Mouse (Mus musculus) heart, embryonic 12.5 days (tissue): ENCODE measurements around the gene Gm3055. TPM values are rescaled to one million over a fixed set of nuclear protein-coding genes. Genes with fewer than 3 reads are reported as not detected.
A peak's percentile ranks its signal among the peaks of the same experiment; 100 is the strongest.
"Not testable (repeated sequence)": the region's sequence is repeated elsewhere in the genome, so short reads cannot be mapped to it uniquely, and the experiment has no call there.

Experiments used
- ATAC-seq: fragments of 200-750 bp; cut with Nextera tagmentation; 2 replicates; pipeline ENCODE4 v1.8.0; 2017; ENCODE audit warnings: moderate TSS enrichment, moderate library complexity; ENCODE audit not compliant: insufficient number of reproducible peaks, low FRiP score
- H3K27ac ChIP-seq: fragments of 300-500 bp; sonication (generic); 2 replicates; pipeline ENCODE4 v1.5.1; 2016; ENCODE audit warnings: mild to moderate bottlenecking, moderate library complexity; ENCODE audit not compliant: poor library complexity, severe bottlenecking
- H3K27me3 ChIP-seq: fragments of 300-500 bp; sonication (generic); replicated peaks from 2 replicates; pipeline ENCODE4 v1.6.1; 2016; ENCODE audit warnings: mild to moderate bottlenecking, moderate library complexity
- H3K36me3 ChIP-seq: fragments of 300-500 bp; sonication (generic); 2 replicates; pipeline ENCODE4 v1.6.1; 2016; ENCODE audit warnings: mild to moderate bottlenecking, moderate library complexity
- H3K4me1 ChIP-seq: fragments of 300-500 bp; sonication (generic); replicated peaks from 2 replicates; pipeline ENCODE4 v1.6.1; 2016; ENCODE audit warnings: mild to moderate bottlenecking
- H3K4me2 ChIP-seq: fragments of 300-500 bp; sonication (generic); 2 replicates; pipeline ENCODE4 v1.6.1; 2016; ENCODE audit warnings: mild to moderate bottlenecking, moderate library complexity
- H3K4me3 ChIP-seq: fragments of 300-500 bp; sonication (generic); 2 replicates; pipeline ENCODE4 v1.5.1; 2016; ENCODE audit warnings: mild to moderate bottlenecking
- H3K9ac ChIP-seq: fragments of 300-500 bp; sonication (generic); 2 replicates; pipeline ENCODE4 v1.6.1; 2016; ENCODE audit warnings: mild to moderate bottlenecking, moderate library complexity
- H3K9me3 ChIP-seq: fragments of 300-500 bp; sonication (generic); replicated peaks from 2 replicates; pipeline ENCODE4 v1.6.1; 2016; ENCODE audit warnings: mild to moderate bottlenecking, moderate library complexity
- WGBS: fragments of 180-500 bp; shearing (Covaris S2); methylation state at CpG from one replicate; pipeline ENCODE4 v1.1.7; 2016; 5-methylcytosine and 5-hydroxymethylcytosine counted together
- polyA plus RNA-seq: library from polyadenylated mRNA; unstranded; fragments of >200 nt; fragmentation: Nextera tagmentation; extraction: Ambion mirVana; gene quantifications from 2 replicates; pipeline ENCODE4 v1.2.1, GENCODE M21; 2016

Gene Gm3055
- polyA plus RNA-seq: 3.9 and 4.5 TPM in 2 replicates

DNA sequence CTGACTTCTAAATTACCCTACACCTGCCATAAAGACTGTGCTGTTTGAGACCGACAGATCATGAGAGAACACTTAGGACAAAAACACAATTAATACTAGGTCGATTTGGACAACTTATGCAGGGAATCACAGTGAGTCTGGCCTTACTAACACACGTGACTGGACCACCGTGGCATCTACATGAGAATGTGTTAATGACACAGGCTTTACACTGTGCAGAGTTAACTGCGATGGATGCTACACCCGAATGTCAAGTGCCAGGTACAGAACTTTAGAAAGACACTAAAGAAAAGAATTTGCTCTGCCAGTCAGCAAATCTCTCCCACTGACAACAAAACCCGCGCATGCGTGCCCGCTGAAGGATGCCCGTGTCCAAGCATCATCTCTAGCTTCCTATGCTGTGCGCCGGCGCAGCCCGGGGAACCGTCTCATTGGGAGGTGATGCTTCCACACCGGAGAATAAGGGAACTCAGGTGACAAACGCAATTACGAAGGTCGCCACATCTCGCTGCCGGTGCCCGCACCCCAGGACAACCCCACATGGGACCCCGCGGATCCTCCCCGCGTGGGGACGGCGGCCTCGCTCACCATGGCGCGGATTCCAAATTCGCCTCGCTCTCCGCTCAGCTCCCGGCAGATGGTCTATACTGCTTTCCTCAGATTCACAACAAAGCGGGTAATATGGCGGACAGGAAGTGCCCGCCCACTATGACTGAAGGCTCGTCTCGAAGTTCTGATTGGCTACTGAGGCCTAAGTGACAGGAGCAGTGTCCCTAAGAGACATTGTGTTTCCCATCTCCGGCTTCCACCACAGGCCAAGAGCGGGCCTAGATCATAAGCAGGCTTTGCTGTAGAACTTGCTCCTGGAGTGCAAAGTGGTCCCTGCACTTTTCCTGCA, at the start of gene Gm3055:
Gene Gm3055 (minus strand): TSS at position 656 of the 898 bp plus-strand sequence.
- not testable (repeated sequence) for H3K27me3 ChIP-seq, H3K9ac ChIP-seq, H3K4me3 ChIP-seq, H3K9me3 ChIP-seq, H3K27ac ChIP-seq, H3K4me2 ChIP-seq, H3K4me1 ChIP-seq, H3K36me3 ChIP-seq
- no CpG with 5 or more reads among the region's 43 CpGs for WGBS
- ATAC-seq: peak; percentile 94

- not testable (repeated sequence) for H3K4me1 ChIP-seq, ATAC-seq, H3K9ac ChIP-seq, H3K27me3 ChIP-seq, H3K36me3 ChIP-seq, H3K9me3 ChIP-seq, H3K27ac ChIP-seq
- Histone ChIP-seq H3K4me3 (peak within 1 kb of the TSS; percentile 23; the same call in 1 of the 2 replicates), H3K4me2 (peak within 1 kb of the TSS; percentile 40; the same call in 1 of the 2 replicates)
- 23% methylated on average over 15 of the region's 20 CpGs for WGBS
Measured at GRCm38 (mm10) chr10:81811899-81812298, 40.9 kb upstream of the Gm3055 start, which contains the start of gene Gm4767. TSS of gene Gm4767 (plus strand) at chr10:81812186.

- not testable (repeated sequence) for H3K9me3 ChIP-seq, H3K4me2 ChIP-seq, H3K4me3 ChIP-seq, H3K27ac ChIP-seq, H3K4me1 ChIP-seq, H3K27me3 ChIP-seq, H3K36me3 ChIP-seq, H3K9ac ChIP-seq
- WGBS: no CpG with 5 or more reads among the region's 3 CpGs
- 0 out of 2 replicates have a peak, but pooled peaks have one; percentile 7 for ATAC-seq
Measured at GRCm38 (mm10) chr10:81771404-81771777, 430 bp upstream of the Gm3055 start.

DNA sequence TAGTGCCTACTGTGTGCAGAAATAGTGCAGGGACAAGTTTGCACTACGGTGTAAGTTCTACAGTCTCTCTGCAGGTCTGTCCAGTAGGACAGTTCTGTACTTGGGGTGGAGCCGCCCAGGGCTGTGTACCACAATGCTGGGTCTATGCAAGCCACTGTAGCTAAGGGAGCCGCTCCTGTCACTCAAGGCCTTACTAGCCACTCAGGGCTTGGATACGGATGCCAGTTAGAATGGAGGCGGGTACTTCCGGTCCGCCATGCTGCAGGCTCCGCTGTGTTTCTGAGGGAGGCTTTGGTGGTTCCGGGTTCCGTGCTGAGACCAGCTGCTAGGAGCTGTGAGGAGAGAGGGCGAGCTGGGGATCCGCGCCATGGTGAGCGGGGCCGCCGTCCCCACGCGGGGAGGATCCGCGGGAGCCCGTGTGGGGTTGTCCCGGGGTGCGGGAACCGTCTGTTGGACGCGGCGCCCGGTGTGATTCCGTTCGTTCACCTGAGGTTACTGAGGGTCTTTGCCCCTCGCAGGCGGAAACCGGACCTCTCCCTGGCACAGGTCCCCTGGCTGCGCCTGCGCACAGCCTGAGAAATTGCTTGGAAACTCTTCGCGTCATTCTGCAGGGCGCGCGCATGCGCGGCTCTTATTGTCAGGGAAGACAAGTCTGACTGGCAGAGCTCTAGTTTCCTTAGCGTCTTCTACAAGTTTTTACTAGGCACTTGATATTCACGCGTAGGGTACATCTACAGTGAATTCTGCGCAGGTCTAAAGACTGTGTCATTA, 66.2 kb downstream of the Gm3055 start, which contains the start of gene Zfp433:
Gene Zfp433 (plus strand): TSS at position 295 of the 771 bp plus-strand sequence.
- not testable (repeated sequence) for H3K27ac ChIP-seq, H3K9ac ChIP-seq, H3K4me3 ChIP-seq, H3K4me1 ChIP-seq, H3K27me3 ChIP-seq, H3K9me3 ChIP-seq, H3K4me2 ChIP-seq, H3K36me3 ChIP-seq
- ATAC-seq: peak; percentile 99
- WGBS: no CpG with 5 or more reads among the region's 46 CpGs

Other genes starting within 250 kb of the Gm3055 start
- gene Gna15, start 246.9 kb downstream of the Gm3055 start, polyA plus RNA-seq: 1.9 and 2.3 TPM in 2 replicates
- 58.4 and 66.2 TPM in 2 replicates for gene Gna11, start 226.0 kb downstream of the Gm3055 start, polyA plus RNA-seq
- 636 and 677 TPM in 2 replicates for gene Aes, start 211.7 kb downstream of the Gm3055 start, polyA plus RNA-seq
- 25.8 and 30.8 TPM in 2 replicates for gene Tle2, start 196.6 kb downstream of the Gm3055 start, polyA plus RNA-seq
- gene Tle6, start 170.1 kb downstream of the Gm3055 start, polyA plus RNA-seq: 27.2 and 27.4 TPM in 2 replicates
- gene BC025920, start 164.9 kb downstream of the Gm3055 start, polyA plus RNA-seq: 0.50 and 0.72 TPM in 2 replicates
- gene Sirt6, start 143.4 kb downstream of the Gm3055 start, polyA plus RNA-seq: 25.4 and 25.6 TPM in 2 replicates
- gene Ankrd24, start 142.6 kb downstream of the Gm3055 start, polyA plus RNA-seq: 9.6 and 12.1 TPM in 2 replicates
- gene Gm10778, start 122.1 kb downstream of the Gm3055 start, polyA plus RNA-seq: 3.3 and 3.5 TPM in 2 replicates
- 10.3 and 11.5 TPM in 2 replicates for gene Zfp433, start 66.3 kb downstream of the Gm3055 start, polyA plus RNA-seq
- gene Gm4767, start 41.0 kb upstream of the Gm3055 start, polyA plus RNA-seq: 1.7 TPM in 2 replicates
- 4.8 and 6.7 TPM in 2 replicates for gene Gm32687, start 92.8 kb upstream of the Gm3055 start, polyA plus RNA-seq
- 1.5 and 2.1 TPM in 2 replicates for gene Zfp781, start 159.3 kb upstream of the Gm3055 start, polyA plus RNA-seq